ENCODE assay signal across 22 mouse cellular contexts in genomic region chr2:59463428-59464182, GRCm38 (mm10). TPM values are rescaled to one million over a fixed set of nuclear protein-coding genes. Genes with fewer than 3 reads are reported as not detected.
DNase-seq lines count a peak whose midpoint lies in the region; ATAC-seq and TF ChIP-seq lines count a peak whose summit lies in the region.
"Had no signal": no experiment of that assay in that cellular context is flagged by ENCODE, and none has a peak within 500 bp of the region (broad histone marks: within the 10 kb centered on the region; RNA-seq: fewer than 3 reads in every experiment).

No protein-coding gene starts in this region.

- WGBS in forebrain, postnatal 0 days: 60% methylated on average over 12 of the region's 12 CpGs
- 86% methylated on average over 12 of the region's 12 CpGs for WGBS in forebrain, embryonic 11.5 days
- 70% methylated on average over 12 of the region's 12 CpGs for WGBS in midbrain, postnatal 0 days
- WGBS in midbrain, embryonic 16.5 days: 68% methylated on average over 12 of the region's 12 CpGs
- 43% methylated on average over 12 of the region's 12 CpGs for WGBS in neural tube, embryonic 15.5 days
- WGBS in liver, postnatal 0 days (ENCODE audit: insufficient replicate concordance): 77% methylated on average over 12 of the region's 12 CpGs
- WGBS in liver, embryonic 11.5 days: 77% methylated on average over 12 of the region's 12 CpGs

- TF ChIP-seq CTCF in forebrain, postnatal 0 days (IDR thresholded peaks at IDR 0.05; ENCODE audit: low read depth): no peak
- TF ChIP-seq CTCF in midbrain, postnatal 0 days (IDR thresholded peaks at IDR 0.05): no peak
- TF ChIP-seq CTCF in liver, postnatal 0 days (IDR thresholded peaks at IDR 0.05; ENCODE audit: low read depth): no peak

- no peaks in the 10 kb centered on the region for H3K36me3 ChIP-seq in forebrain, postnatal 0 days (ENCODE audit: insufficient read depth)
- no peaks in the 10 kb centered on the region for H3K36me3 ChIP-seq in forebrain, embryonic 11.5 days (ENCODE audit: control insufficient read depth, insufficient read depth, low read length)
- H3K36me3 ChIP-seq in midbrain, postnatal 0 days (ENCODE audit: insufficient read depth, low read length): no peaks in the 10 kb centered on the region
- no peaks in the 10 kb centered on the region for H3K36me3 ChIP-seq in midbrain, embryonic 16.5 days (ENCODE audit: control insufficient read depth, insufficient read depth, low read length)
- no peaks in the 10 kb centered on the region for H3K36me3 ChIP-seq in neural tube, embryonic 15.5 days
- no peaks in the 10 kb centered on the region for H3K36me3 ChIP-seq in liver, postnatal 0 days (replicated peaks; ENCODE audit: insufficient read depth, low read length)
- H3K36me3 ChIP-seq in liver, embryonic 11.5 days (ENCODE audit: control insufficient read depth, insufficient read depth, low read length): no peaks in the 10 kb centered on the region
- H3K36me3 ChIP-seq: limb, embryonic 10.5 days had no signal

- no peaks in the 10 kb centered on the region for H3K9me3 ChIP-seq in forebrain, postnatal 0 days (ENCODE audit: low read length)
- no peaks in the 10 kb centered on the region for H3K9me3 ChIP-seq in forebrain, embryonic 11.5 days (ENCODE audit: control insufficient read depth, low read length)
- no peaks in the 10 kb centered on the region for H3K9me3 ChIP-seq in midbrain, postnatal 0 days (ENCODE audit: low read length)
- no peaks in the 10 kb centered on the region for H3K9me3 ChIP-seq in midbrain, embryonic 16.5 days (replicated peaks; ENCODE audit: control insufficient read depth, low read length, poor library complexity, severe bottlenecking)
- no peaks in the 10 kb centered on the region for H3K9me3 ChIP-seq in neural tube, embryonic 15.5 days (replicated peaks)
- no peaks in the 10 kb centered on the region for H3K9me3 ChIP-seq in liver, postnatal 0 days (ENCODE audit: low read length)
- H3K9me3 ChIP-seq in liver, embryonic 11.5 days (ENCODE audit: control insufficient read depth, low read length): no peaks in the 10 kb centered on the region
- H3K9me3 ChIP-seq: limb, embryonic 10.5 days had no signal

- H3K27ac ChIP-seq in forebrain, postnatal 0 days (ENCODE audit: low read depth, low read length): no peak overlapping the region
- H3K27ac ChIP-seq in forebrain, embryonic 11.5 days (ENCODE audit: low read depth, low read length): no peak overlapping the region
- H3K27ac ChIP-seq in midbrain, postnatal 0 days (ENCODE audit: low read depth, low read length): no peak overlapping the region
- H3K27ac ChIP-seq in midbrain, embryonic 16.5 days (ENCODE audit: low read length): no peak overlapping the region
- H3K27ac ChIP-seq in neural tube, embryonic 15.5 days (replicated peaks): 0 out of 2 replicates have a peak overlapping the region, but pooled peaks have one; percentile 6
- H3K27ac ChIP-seq in liver, postnatal 0 days (ENCODE audit: low read depth): no peak overlapping the region
- H3K27ac ChIP-seq in liver, embryonic 11.5 days (ENCODE audit: low read depth, low read length): no peak overlapping the region
- H3K27ac ChIP-seq: limb, embryonic 10.5 days; liver, embryonic 14.5 days had no signal

- no peak overlapping the region for H3K4me3 ChIP-seq in forebrain, postnatal 0 days (ENCODE audit: low read depth, low read length)
- H3K4me3 ChIP-seq in forebrain, embryonic 11.5 days (ENCODE audit: low read depth, low read length): no peak overlapping the region
- no peak overlapping the region for H3K4me3 ChIP-seq in midbrain, postnatal 0 days (ENCODE audit: low read depth, low read length)
- H3K4me3 ChIP-seq in midbrain, embryonic 16.5 days (ENCODE audit: low read depth, low read length): no peak overlapping the region
- no peak overlapping the region for H3K4me3 ChIP-seq in neural tube, embryonic 15.5 days (replicated peaks)
- H3K4me3 ChIP-seq in liver, postnatal 0 days (ENCODE audit: low read depth, low read length): no peak overlapping the region
- H3K4me3 ChIP-seq in liver, embryonic 11.5 days (ENCODE audit: low read depth, low read length): no peak overlapping the region
- H3K4me3 ChIP-seq: limb, embryonic 10.5 days; megakaryocyte, embryonic 14.5 days; myocyte had no signal

- no peaks in the 10 kb centered on the region for H3K4me1 ChIP-seq in forebrain, postnatal 0 days (ENCODE audit: insufficient read depth)
- no peaks in the 10 kb centered on the region for H3K4me1 ChIP-seq in forebrain, embryonic 11.5 days (replicated peaks; ENCODE audit: control insufficient read depth, insufficient read depth, low read length)
- no peaks in the 10 kb centered on the region for H3K4me1 ChIP-seq in midbrain, postnatal 0 days (ENCODE audit: insufficient read depth, low read length)
- H3K4me1 ChIP-seq in midbrain, embryonic 16.5 days (ENCODE audit: control insufficient read depth, insufficient read depth, low read length): no peaks in the 10 kb centered on the region
- peaks cover 6% of the 10 kb centered on the region; the same call in 1 of the 2 replicates for H3K4me1 ChIP-seq in neural tube, embryonic 15.5 days
- H3K4me1 ChIP-seq in liver, postnatal 0 days (ENCODE audit: insufficient read depth): no peaks in the 10 kb centered on the region
- no peaks in the 10 kb centered on the region for H3K4me1 ChIP-seq in liver, embryonic 11.5 days (replicated peaks; ENCODE audit: control insufficient read depth, insufficient read depth, low read length)
- H3K4me1 ChIP-seq: limb, embryonic 10.5 days; megakaryocyte, embryonic 14.5 days had no signal

- DNase-seq in forebrain, postnatal 0 days: peak; percentile 47
- no peak for DNase-seq in forebrain, embryonic 11.5 days (ENCODE audit: low spot score)
- peak; percentile 76 for DNase-seq in midbrain, postnatal 0 days (ENCODE audit: low spot score)
- DNase-seq in cerebellum, adult 9-10 months: peak; percentile 94
- no peak for DNase-seq in liver, postnatal 0 days
- no peak for DNase-seq in liver, embryonic 11.5 days (ENCODE audit: low spot score)
- DNase-seq: embryo, embryonic 11 days; gastrocnemius, postnatal 25 days; heart, postnatal 36 days; kidney, postnatal 14 days; lung, postnatal 10 days; right cerebral cortex, postnatal 25 days had no signal

- H3K4me2 ChIP-seq in forebrain, postnatal 0 days (ENCODE audit: low read depth): no peak overlapping the region
- H3K4me2 ChIP-seq in forebrain, embryonic 11.5 days (ENCODE audit: low read depth, low read length, severe bottlenecking): no peak overlapping the region
- no peak overlapping the region for H3K4me2 ChIP-seq in midbrain, postnatal 0 days (ENCODE audit: low read depth, low read length, poor library complexity, severe bottlenecking)
- no peak overlapping the region for H3K4me2 ChIP-seq in midbrain, embryonic 16.5 days (ENCODE audit: low read length)
- H3K4me2 ChIP-seq in neural tube, embryonic 15.5 days: 0 out of 2 replicates have a peak overlapping the region, but pooled peaks have one; percentile 1
- H3K4me2 ChIP-seq in liver, postnatal 0 days (ENCODE audit: low read depth, low read length): no peak overlapping the region
- no peak overlapping the region for H3K4me2 ChIP-seq in liver, embryonic 11.5 days
- H3K4me2 ChIP-seq: heart, embryonic 11.5 days had no signal

- no peaks in the 10 kb centered on the region for H3K27me3 ChIP-seq in forebrain, postnatal 0 days (ENCODE audit: insufficient read depth, low read length)
- H3K27me3 ChIP-seq in forebrain, embryonic 11.5 days (ENCODE audit: control insufficient read depth, insufficient read depth, low read length): no peaks in the 10 kb centered on the region
- H3K27me3 ChIP-seq in midbrain, postnatal 0 days (ENCODE audit: insufficient read depth, low read length): no peaks in the 10 kb centered on the region
- no peaks in the 10 kb centered on the region for H3K27me3 ChIP-seq in midbrain, embryonic 16.5 days (ENCODE audit: control insufficient read depth, insufficient read depth, low read depth, low read length)
- no peaks in the 10 kb centered on the region for H3K27me3 ChIP-seq in neural tube, embryonic 15.5 days (replicated peaks)
- H3K27me3 ChIP-seq in liver, postnatal 0 days (ENCODE audit: insufficient read depth, low read length): no peaks in the 10 kb centered on the region
- no peaks in the 10 kb centered on the region for H3K27me3 ChIP-seq in liver, embryonic 11.5 days (replicated peaks; ENCODE audit: control insufficient read depth, insufficient read depth, low read length)
- H3K27me3 ChIP-seq: megakaryocyte, embryonic 14.5 days had no signal

- ATAC-seq in forebrain, postnatal 0 days: peak; percentile 63
- ATAC-seq in forebrain, embryonic 11.5 days (replicated peaks; ENCODE audit: low FRiP score): no peak
- ATAC-seq in midbrain, postnatal 0 days (ENCODE audit: low FRiP score): no peak
- ATAC-seq in midbrain, embryonic 16.5 days: no peak
- ATAC-seq in neural tube, embryonic 15.5 days (ENCODE audit: low FRiP score): peak; percentile 68; the same call in 1 of the 2 replicates
- no peak for ATAC-seq in liver, postnatal 0 days
- ATAC-seq in liver, embryonic 11.5 days (replicated peaks; ENCODE audit: low FRiP score): no peak
- ATAC-seq: intestine, postnatal 0 days had no signal

- no peak for TF ChIP-seq EP300 in liver, postnatal 0 days (IDR thresholded peaks at IDR 0.05; ENCODE audit: low read depth)

- no peak overlapping the region for H3K9ac ChIP-seq in forebrain, postnatal 0 days
- no peak overlapping the region for H3K9ac ChIP-seq in forebrain, embryonic 11.5 days (ENCODE audit: low read length)
- H3K9ac ChIP-seq in midbrain, postnatal 0 days (replicated peaks; ENCODE audit: low read length, poor library complexity, severe bottlenecking): no peak overlapping the region
- H3K9ac ChIP-seq in midbrain, embryonic 16.5 days (ENCODE audit: low read depth, low read length): no peak overlapping the region
- H3K9ac ChIP-seq in neural tube, embryonic 15.5 days (replicated peaks): no peak overlapping the region
- H3K9ac ChIP-seq in liver, postnatal 0 days (replicated peaks): no peak overlapping the region
- H3K9ac ChIP-seq in liver, embryonic 11.5 days (ENCODE audit: low read depth, low read length): no peak overlapping the region
- H3K9ac ChIP-seq: liver, embryonic 14.5 days had no signal

RNA-seq across cellular contexts. Expression of gene Dapl1, which starts 20.8 kb away (rescaled TPM):
- total RNA-seq in forebrain, postnatal 0 days (2014; rRNA removed): 1.00 TPM in 1 of 2 replicates, not detected in the other
- polyA plus RNA-seq in forebrain, postnatal 0 days (2015; fragmentation: Nextera tagmentation; extraction: Ambion mirVana): 2.2 and 2.3 TPM in 2 replicates
- polyA plus RNA-seq in forebrain, embryonic 11.5 days (2014; fragmentation: Nextera tagmentation; extraction: Ambion mirVana): 0.69 and 1.1 TPM in 2 replicates
- 0.85 TPM in 1 of 2 replicates, not detected in the other for total RNA-seq in midbrain, postnatal 0 days (2014; rRNA removed)
- 5.0 and 5.2 TPM in 2 replicates for polyA plus RNA-seq in midbrain, postnatal 0 days (2015; fragmentation: Nextera tagmentation; extraction: Ambion mirVana)
- 0.67 and 1.6 TPM in 2 replicates for polyA plus RNA-seq in midbrain, embryonic 16.5 days (2015; fragmentation: Nextera tagmentation; extraction: Ambion mirVana)
- 0.59 and 1.4 TPM in 2 replicates for polyA plus RNA-seq in neural tube, embryonic 15.5 days (2015; fragmentation: Nextera tagmentation; extraction: Ambion mirVana)
- polyA plus RNA-seq in liver, postnatal 0 days (2015; fragmentation: Nextera tagmentation; extraction: Ambion mirVana): not detected in 2 replicates
- polyA plus RNA-seq in liver, embryonic 11.5 days (2014; fragmentation: Nextera tagmentation; extraction: Ambion mirVana): 0.53 TPM in 1 of 2 replicates, not detected in the other
- total RNA-seq: adrenal gland, adult 18-20 months; gastrocnemius, postnatal 25 days; heart, postnatal 36 days; layer of hippocampus, postnatal 36 days had no signal
- polyA plus RNA-seq: liver, embryonic 14.5 days; myocyte had no signal

Comparison
In these comparisons a context has a peak if more than half of its experiments do, and no peak if none do; other contexts are left out.
1. ATAC-seq: peak in forebrain, postnatal 0 days (single experiment) and neural tube, embryonic 15.5 days (single experiment); none in forebrain, embryonic 11.5 days (single experiment), midbrain, postnatal 0 days (single experiment), midbrain, embryonic 16.5 days (single experiment), liver, postnatal 0 days (single experiment) and liver, embryonic 11.5 days (single experiment).
2. DNase-seq: peak in forebrain, postnatal 0 days (single experiment), midbrain, postnatal 0 days (single experiment) and cerebellum, adult 9-10 months (single experiment); none in forebrain, embryonic 11.5 days (single experiment), liver, postnatal 0 days (single experiment) and liver, embryonic 11.5 days (single experiment).